In the genomic region with DNA sequence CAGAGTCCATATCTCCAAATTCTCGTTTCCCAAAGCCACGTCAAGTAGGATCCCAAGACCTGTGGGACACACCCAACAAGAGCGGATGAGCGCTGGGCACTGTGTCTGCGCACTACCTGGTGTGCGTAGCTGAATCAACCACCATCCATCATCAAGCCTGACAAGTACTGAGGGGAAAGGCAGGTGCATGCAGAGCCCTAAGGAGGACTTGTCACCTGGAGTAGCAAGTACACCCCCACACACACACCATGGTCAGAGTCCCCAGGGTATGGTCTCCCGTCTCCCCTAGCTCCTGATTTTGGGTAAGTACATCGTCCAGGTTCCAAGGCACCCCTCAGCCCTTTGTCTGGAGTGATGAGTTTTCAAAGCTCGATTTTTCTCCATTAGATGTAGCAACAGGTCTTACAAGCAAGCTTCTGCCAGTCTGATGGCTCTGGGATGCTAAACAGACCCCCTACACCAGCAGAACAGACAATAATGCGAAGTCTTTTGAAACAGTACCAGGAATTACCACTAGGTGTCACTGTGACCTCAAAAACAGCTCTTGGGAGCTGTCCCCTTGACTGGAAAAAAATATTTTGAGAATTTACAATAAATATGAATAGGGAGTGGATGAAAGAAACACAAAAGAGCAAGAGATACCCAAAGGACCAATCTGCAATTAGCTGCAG, we compare ENCODE assay signal across 9 mouse cellular contexts. TPM values are rescaled to one million over a fixed set of nuclear protein-coding genes. Genes with fewer than 3 reads are reported as not detected.
DNase-seq lines count a peak whose midpoint lies in the region; ATAC-seq and TF ChIP-seq lines count a peak whose summit lies in the region.
"Had no signal": no experiment of that assay in that cellular context is flagged by ENCODE, and none has a peak within 500 bp of the region (broad histone marks: within the 10 kb centered on the region; RNA-seq: fewer than 3 reads in every experiment).

No protein-coding gene starts in this region.

- H3K36me3 ChIP-seq in kidney, embryonic 14.5 days (ENCODE audit: control insufficient read depth, insufficient read depth, low read length): no peaks in the 10 kb centered on the region
- no peaks in the 10 kb centered on the region for H3K36me3 ChIP-seq in ES-E14 (ENCODE audit: control insufficient read depth, insufficient read depth, low read length, poor library complexity, severe bottlenecking)
- H3K36me3 ChIP-seq in hindbrain, embryonic 10.5 days: no peaks in the 10 kb centered on the region
- H3K36me3 ChIP-seq in lung, embryonic 14.5 days (ENCODE audit: insufficient read depth): no peaks in the 10 kb centered on the region
- no peaks in the 10 kb centered on the region for H3K36me3 ChIP-seq in small intestine, adult 2 months (ENCODE audit: control insufficient read depth, insufficient read depth, low read length)
- H3K36me3 ChIP-seq: embryonic facial prominence, embryonic 15.5 days had no signal

- no peak overlapping the region for H3K4me3 ChIP-seq in kidney, embryonic 14.5 days (ENCODE audit: low read length)
- H3K4me3 ChIP-seq in ES-E14 (ENCODE audit: insufficient read depth in 1 of 2, low read depth in 1 of 2, low read length in 2 of 2, poor library complexity in 1 of 2, severe bottlenecking in 1 of 2): no peak overlapping the region
- H3K4me3 ChIP-seq in hindbrain, embryonic 10.5 days: no peak overlapping the region
- no peak overlapping the region for H3K4me3 ChIP-seq in lung, embryonic 14.5 days (ENCODE audit: low read depth, low read length)
- no peak overlapping the region for H3K4me3 ChIP-seq in small intestine, adult 2 months (ENCODE audit: low read depth, low read length)
- H3K4me3 ChIP-seq: embryonic facial prominence, embryonic 15.5 days had no signal

- in situ Hi-C loops in ES-E14 (cut with MboI; ENCODE audit: low sequenced_read_pairs in 2 of 2, unreplicated experiment in 2 of 2): no loop called here

- 59% methylated on average over 10 of the region's 10 CpGs for WGBS in kidney, embryonic 14.5 days
- WGBS in hindbrain, embryonic 10.5 days: 61% methylated on average over 10 of the region's 10 CpGs
- WGBS in lung, embryonic 14.5 days: 54% methylated on average over 10 of the region's 10 CpGs
- WGBS in small intestine, adult 2 months: 57% methylated on average over 10 of the region's 10 CpGs

- ATAC-seq in kidney, embryonic 14.5 days (ENCODE audit: low FRiP score, low TSS enrichment): peak; percentile 10; the same call in 1 of the 2 replicates
- ATAC-seq in lung, embryonic 14.5 days (ENCODE audit: insufficient read depth): 0 out of 2 replicates have a peak, but pooled peaks have one; percentile 32

- no peak for DNase-seq in kidney, postnatal 4 days
- DNase-seq in ES-E14 (ENCODE audit: low read depth, low spot score): no peak
- DNase-seq in c-Kit-positive CD71-positive TER-119-positive erythroid progenitor cells, embryonic 14.5 days (ENCODE audit: low spot score): peak; percentile 66
- DNase-seq in hindbrain, embryonic 10.5 days (ENCODE audit: low spot score): peak; percentile 24
- peak; percentile 94 for DNase-seq in lung, embryonic 14.5 days
- DNase-seq in adrenal gland, postnatal 25 days: no peak

- H3K27me3 ChIP-seq in kidney, embryonic 14.5 days (ENCODE audit: control insufficient read depth, insufficient read depth, low read length): no peaks in the 10 kb centered on the region
- peaks cover 4% of the 10 kb centered on the region; the same call in 1 of the 2 replicates for H3K27me3 ChIP-seq in hindbrain, embryonic 10.5 days (ENCODE audit: insufficient read depth, poor library complexity, severe bottlenecking)
- no peaks in the 10 kb centered on the region for H3K27me3 ChIP-seq in lung, embryonic 14.5 days (ENCODE audit: insufficient read depth, low read length)
- H3K27me3 ChIP-seq in small intestine, adult 2 months (ENCODE audit: control insufficient read depth, insufficient read depth, low read length): no peaks in the 10 kb centered on the region
- H3K27me3 ChIP-seq: embryonic facial prominence, embryonic 15.5 days had no signal

- no peaks in the 10 kb centered on the region for H3K9me3 ChIP-seq in kidney, embryonic 14.5 days (ENCODE audit: control insufficient read depth, low read length)
- no peaks in the 10 kb centered on the region for H3K9me3 ChIP-seq in ES-E14 (ENCODE audit: control insufficient read depth, insufficient read depth, low read depth, low read length)
- no peaks in the 10 kb centered on the region for H3K9me3 ChIP-seq in hindbrain, embryonic 10.5 days
- no peaks in the 10 kb centered on the region for H3K9me3 ChIP-seq in lung, embryonic 14.5 days (ENCODE audit: low read depth, low read length)
- H3K9me3 ChIP-seq: embryonic facial prominence, embryonic 15.5 days had no signal

- no peak overlapping the region for H3K27ac ChIP-seq in kidney, embryonic 14.5 days (ENCODE audit: low read depth, low read length)
- H3K27ac ChIP-seq in ES-E14 (ENCODE audit: insufficient read depth, low read depth, low read length, poor library complexity, severe bottlenecking): no peak overlapping the region
- H3K27ac ChIP-seq in hindbrain, embryonic 10.5 days: no peak overlapping the region
- H3K27ac ChIP-seq in lung, embryonic 14.5 days (ENCODE audit: low read depth): no peak overlapping the region
- no peak overlapping the region for H3K27ac ChIP-seq in small intestine, adult 2 months (ENCODE audit: insufficient read depth, low read depth, low read length)
- H3K27ac ChIP-seq: embryonic facial prominence, embryonic 15.5 days had no signal

- no peak overlapping the region for H3K9ac ChIP-seq in kidney, embryonic 14.5 days (ENCODE audit: low read depth, low read length)
- H3K9ac ChIP-seq in ES-E14 (ENCODE audit: insufficient read depth, low read depth, low read length, poor library complexity, severe bottlenecking): no peak overlapping the region
- H3K9ac ChIP-seq in lung, embryonic 14.5 days: no peak overlapping the region
- H3K9ac ChIP-seq: embryonic facial prominence, embryonic 15.5 days had no signal

- peaks cover 1% of the 10 kb centered on the region; the same call in 1 of the 2 replicates for H3K4me1 ChIP-seq in kidney, embryonic 14.5 days (ENCODE audit: control insufficient read depth, insufficient read depth, low read length)
- peaks cover 0 to 9% of the 10 kb centered on the region in 2 experiments; a peak in 1 of 4 replicates for H3K4me1 ChIP-seq in ES-E14 (ENCODE audit: control insufficient read depth in 2 of 2, insufficient read depth in 2 of 2, low read length in 2 of 2, poor library complexity in 1 of 2)
- peaks cover 6% of the 10 kb centered on the region for H3K4me1 ChIP-seq in hindbrain, embryonic 10.5 days (replicated peaks)
- no peaks in the 10 kb centered on the region for H3K4me1 ChIP-seq in lung, embryonic 14.5 days (ENCODE audit: insufficient read depth)
- no peaks in the 10 kb centered on the region for H3K4me1 ChIP-seq in small intestine, adult 2 months (ENCODE audit: control insufficient read depth, insufficient read depth, insufficient read length, low read length)

- no peak for TF ChIP-seq POLR2A in small intestine, adult 2 months (IDR thresholded peaks at IDR 0.05; ENCODE audit: low read depth, low read length)

- no peak overlapping the region for H3K4me2 ChIP-seq in kidney, embryonic 14.5 days (replicated peaks; ENCODE audit: low read depth, low read length)
- no peak overlapping the region for H3K4me2 ChIP-seq in lung, embryonic 14.5 days
- H3K4me2 ChIP-seq: embryonic facial prominence, embryonic 15.5 days had no signal

- TF ChIP-seq CTCF in lung, embryonic 14.5 days (IDR thresholded peaks at IDR 0.05; ENCODE audit: low read depth): peak; percentile 90
- peak; percentile 28; the same call in 1 of the 2 replicates for TF ChIP-seq CTCF in small intestine, adult 2 months (IDR thresholded peaks at IDR 0.05; ENCODE audit: extremely low read depth, insufficient read length, insufficient replicate concordance, low read depth, low read length)

TF ChIP-seq in ES-E14, 5 proteins besides CTCF, POLR2A, EP300 and RAD21:
- TF ChIP-seq CHD2 (IDR thresholded peaks at IDR 0.05; ENCODE audit: low read depth, low read length) (no peak), ZNF384 (IDR thresholded peaks at IDR 0.05; ENCODE audit: low read depth, low read length) (0 out of 2 replicates have a peak, but pooled peaks have one; percentile 13), ZC3H11A (IDR thresholded peaks at IDR 0.05; ENCODE audit: borderline replicate concordance, low read depth, low read length) (peak; percentile 95), HCFC1 (IDR thresholded peaks at IDR 0.05; ENCODE audit: borderline replicate concordance, insufficient read depth, low read length) (no peak), MAFK (IDR thresholded peaks at IDR 0.05; ENCODE audit: insufficient read depth, low read depth, low read length) (no peak)

RNA-seq across cellular contexts. Expression of gene Mtss1l, which starts 28.4 kb away (rescaled TPM):
- polyA plus RNA-seq in kidney, embryonic 14.5 days (2014; fragmentation: Nextera tagmentation; extraction: Ambion mirVana): 11.2 and 11.4 TPM in 2 replicates
- total RNA-seq in ES-E14 (2012; rRNA removed): 3.0 and 3.6 TPM in 2 replicates
- polyA plus RNA-seq in hindbrain, embryonic 10.5 days (2016; fragmentation: Nextera tagmentation; extraction: Ambion mirVana): 6.4 and 6.9 TPM in 2 replicates
- polyA plus RNA-seq in lung, embryonic 14.5 days (2014; fragmentation: Nextera tagmentation; extraction: Ambion mirVana): 30.9 and 39.9 TPM in 2 replicates
- 19.3 and 21.9 TPM in 2 replicates for polyA plus RNA-seq in small intestine, adult 2 months (2012; rRNA removed)
- total RNA-seq in adrenal gland, postnatal 25 days (2021): 23.9 and 27.7 TPM in 2 replicates

RNA-seq across cellular contexts. Expression of gene Il34, which starts 56.1 kb away (rescaled TPM):
- 0.50 and 1.7 TPM in 2 replicates for polyA plus RNA-seq in kidney, embryonic 14.5 days (2014; fragmentation: Nextera tagmentation; extraction: Ambion mirVana)
- total RNA-seq in ES-E14 (2012; rRNA removed): 4.6 and 5.4 TPM in 2 replicates
- 0.37 TPM in 1 of 2 replicates, not detected in the other for polyA plus RNA-seq in hindbrain, embryonic 10.5 days (2016; fragmentation: Nextera tagmentation; extraction: Ambion mirVana)
- polyA plus RNA-seq in lung, embryonic 14.5 days (2014; fragmentation: Nextera tagmentation; extraction: Ambion mirVana): 1.6 and 2.4 TPM in 2 replicates
- polyA plus RNA-seq in small intestine, adult 2 months (2012; rRNA removed): 7.6 and 16.7 TPM in 2 replicates
- 21.6 and 38.6 TPM in 2 replicates for total RNA-seq in adrenal gland, postnatal 25 days (2021)

Comparison
In these comparisons a context has a peak if more than half of its experiments do, and no peak if none do; other contexts are left out.
1. DNase-seq: peak in c-Kit-positive CD71-positive TER-119-positive erythroid progenitor cells, embryonic 14.5 days (single experiment), hindbrain, embryonic 10.5 days (single experiment) and lung, embryonic 14.5 days (single experiment); none in kidney, postnatal 4 days (0 of 2), ES-E14 (single experiment) and adrenal gland, postnatal 25 days (single experiment).